Mouse (Mus musculus): Measurements from ENCODE around the gene Hdac2. TPM values are rescaled to one million over a fixed set of nuclear protein-coding genes. Genes with fewer than 3 reads are reported as not detected.

The Hdac2 gene
- polyA plus RNA-seq (2015; fragmentation: Nextera tagmentation; extraction: Ambion mirVana) = 74.7 and 77.7 TPM in 2 replicates

DNA sequence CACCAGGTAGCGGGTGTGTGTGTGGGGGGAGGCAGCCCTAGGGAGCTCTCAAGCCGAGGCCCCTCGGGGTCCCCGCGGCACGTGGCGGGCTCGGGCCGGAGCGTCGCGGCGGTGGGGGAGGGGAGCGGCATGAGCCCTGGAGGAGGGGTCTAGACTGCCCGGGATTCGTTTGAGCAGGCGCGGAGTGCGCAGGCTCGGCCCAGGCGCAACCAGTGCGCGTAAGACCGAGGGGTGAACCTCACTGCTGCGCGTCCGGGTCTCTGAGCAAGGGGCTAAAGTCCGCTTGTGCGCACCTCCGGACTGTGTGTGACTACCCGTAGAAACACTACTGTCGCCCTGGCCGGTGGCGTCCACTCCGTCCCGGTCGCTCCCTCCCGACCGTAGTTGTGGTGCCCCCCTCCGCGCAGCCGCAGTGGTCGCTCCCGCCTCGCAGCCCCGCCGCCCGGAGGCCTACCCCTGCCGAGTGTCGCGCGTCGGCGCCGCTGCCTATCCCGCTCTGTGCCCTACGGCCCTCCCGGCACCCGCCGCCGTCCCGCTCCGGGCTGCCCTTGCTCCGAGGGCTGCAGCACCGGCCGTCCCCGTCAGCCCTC lies at the start of gene Hdac2:
Gene Hdac2, plus strand, starts transcription at position 459 of the 590 bp plus-strand sequence.

Other genes with a start within 250 kb of the Hdac2 start
- 52.2 and 67.0 TPM in 2 replicates for gene Marcks, start 164.4 kb downstream of the Hdac2 start, polyA plus RNA-seq (2015; fragmentation: Nextera tagmentation; extraction: Ambion mirVana)